Mouse (Mus musculus): ENCODE data around the gene Gm2a.
A peak's percentile ranks its signal among the peaks of the same experiment; 100 is the strongest.
"Not testable (repeated sequence)": the region's sequence is repeated elsewhere in the genome, so short reads cannot be mapped to it uniquely, and the experiment has no call there.

Gm2a gene

DNA sequence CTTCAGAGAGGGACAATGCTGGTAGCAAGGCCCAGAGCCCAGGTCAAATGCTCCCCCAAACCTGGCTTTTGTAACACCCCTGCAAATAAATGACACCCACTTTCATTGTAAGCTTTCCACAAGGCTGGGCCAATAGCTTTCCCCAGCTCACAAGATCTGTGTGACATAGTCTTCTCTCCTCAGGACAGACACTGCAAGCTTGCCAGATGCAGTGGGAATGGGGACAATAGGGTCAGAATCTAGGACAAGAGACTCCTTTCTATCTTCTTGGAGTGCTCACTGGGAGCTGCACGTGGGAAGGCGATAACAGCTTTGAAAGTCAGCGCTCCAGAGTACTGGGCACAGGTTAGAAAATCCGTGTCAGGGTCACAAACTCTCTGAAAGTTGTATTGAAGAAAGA is 18.7 kb upstream of the Gm2a start:
- H3K27me3 ChIP-seq (ENCODE audit: control insufficient read depth, insufficient read depth, low read length, poor library complexity, severe bottlenecking) = no peaks in the 10 kb centered on the region
- no peak for DNase-seq (ENCODE audit: low read depth, low spot score)

DNA sequence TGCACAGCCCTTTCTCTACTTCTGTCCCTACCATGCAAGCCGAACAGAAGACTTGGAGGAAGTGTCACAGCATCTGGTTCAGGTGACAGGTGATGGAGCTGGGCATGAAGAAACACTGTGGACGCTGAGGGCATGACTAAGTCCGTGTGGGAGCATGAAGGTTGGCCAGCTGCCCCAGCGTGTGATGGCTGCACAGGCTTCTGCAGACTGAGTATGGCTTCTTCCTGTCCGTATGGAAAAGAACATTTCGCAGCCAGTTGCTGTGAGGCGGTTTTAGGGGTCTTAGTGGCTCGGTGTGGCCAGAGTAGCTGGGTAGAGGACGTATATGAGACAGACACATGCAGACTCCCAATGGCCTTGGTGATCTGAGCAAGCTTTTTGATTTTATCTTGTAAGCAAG is 16.7 kb upstream of the Gm2a start:
- H3K27me3 ChIP-seq (ENCODE audit: control insufficient read depth, insufficient read depth, low read length, poor library complexity, severe bottlenecking) = no peaks in the 10 kb centered on the region
- DNase-seq (ENCODE audit: low read depth, low spot score) = no peak
- H3K36me3 ChIP-seq (ENCODE audit: control insufficient read depth, insufficient read depth, low read length, poor library complexity, severe bottlenecking) = no peaks in the 10 kb centered on the region

More for the DNA sequence above, 18.7 kb upstream of the Gm2a start:
- no peaks in the 10 kb centered on the region for H3K36me3 ChIP-seq (ENCODE audit: control insufficient read depth, insufficient read depth, low read length, poor library complexity, severe bottlenecking)

DNA sequence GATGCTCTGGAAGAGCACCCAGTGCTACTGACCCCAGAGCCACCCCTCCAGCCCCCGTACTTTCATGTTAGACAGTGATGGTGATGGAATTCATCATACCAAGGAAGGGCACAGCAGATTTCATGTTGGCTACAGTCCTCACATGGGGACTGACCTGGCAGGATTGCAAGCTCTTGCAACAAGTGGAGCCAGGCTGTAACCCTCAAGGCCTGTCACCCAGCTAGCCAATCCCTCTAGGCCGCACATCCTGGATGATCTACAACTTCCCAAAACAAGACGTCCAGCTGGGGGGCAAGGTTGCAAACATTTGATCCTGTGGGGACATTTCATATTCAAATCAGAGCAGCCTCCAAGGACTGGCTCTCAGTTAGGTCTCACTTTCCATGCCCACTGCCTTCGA is 13.3 kb upstream of the Gm2a start:
- no peaks in the 10 kb centered on the region for H3K36me3 ChIP-seq (ENCODE audit: control insufficient read depth, insufficient read depth, low read length, poor library complexity, severe bottlenecking)
- no peaks in the 10 kb centered on the region for H3K27me3 ChIP-seq (ENCODE audit: control insufficient read depth, insufficient read depth, low read length, poor library complexity, severe bottlenecking)
- DNase-seq (ENCODE audit: low read depth, low spot score) = no peak

DNA sequence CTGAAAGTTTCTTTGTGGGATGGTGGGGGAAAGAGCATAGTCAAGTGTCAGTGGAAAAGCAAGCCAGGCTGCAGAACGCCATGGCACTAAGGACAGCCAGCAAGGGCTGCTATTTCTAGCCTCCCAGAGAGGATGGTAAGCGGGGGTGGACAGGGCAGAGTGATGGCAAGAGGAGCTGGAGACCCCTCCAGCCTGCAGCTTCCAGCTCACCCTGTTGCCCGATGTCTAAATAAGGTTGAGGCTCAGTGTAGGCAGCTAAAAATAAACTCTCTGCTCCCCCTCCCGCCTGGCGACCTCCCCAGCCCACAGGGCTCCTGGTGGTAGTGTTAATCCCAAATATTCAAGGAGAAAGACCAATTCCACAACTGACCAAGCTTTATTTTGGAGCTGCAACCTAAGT is 12.5 kb upstream of the Gm2a start:
- no peaks in the 10 kb centered on the region for H3K27me3 ChIP-seq (ENCODE audit: control insufficient read depth, insufficient read depth, low read length, poor library complexity, severe bottlenecking)
- no peak for DNase-seq (ENCODE audit: low read depth, low spot score)
- no peaks in the 10 kb centered on the region for H3K36me3 ChIP-seq (ENCODE audit: control insufficient read depth, insufficient read depth, low read length, poor library complexity, severe bottlenecking)

DNA sequence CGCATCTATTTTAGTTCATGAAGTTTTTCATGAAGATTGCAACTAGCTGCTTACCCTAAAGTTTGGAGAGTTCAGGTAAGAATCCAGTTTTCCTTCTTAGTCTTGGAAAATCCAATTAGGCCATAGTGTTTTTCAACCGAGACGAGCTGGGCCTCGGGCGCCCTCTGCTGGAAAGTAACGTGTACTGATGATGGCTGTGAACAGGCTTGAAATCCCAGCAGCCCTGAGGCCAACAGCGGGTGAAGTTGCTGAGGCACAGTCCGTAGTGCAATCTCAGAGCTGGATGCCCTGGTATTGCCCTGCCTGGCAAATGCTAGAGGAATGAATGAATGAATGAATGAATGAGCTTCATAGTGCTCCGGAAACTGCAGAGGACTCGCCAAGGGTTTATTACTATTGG is 10.9 kb upstream of the Gm2a start:
- peak; percentile 80 for DNase-seq (ENCODE audit: low read depth, low spot score)
- no peaks in the 10 kb centered on the region for H3K36me3 ChIP-seq (ENCODE audit: control insufficient read depth, insufficient read depth, low read length, poor library complexity, severe bottlenecking)
- no peaks in the 10 kb centered on the region for H3K27me3 ChIP-seq (ENCODE audit: control insufficient read depth, insufficient read depth, low read length, poor library complexity, severe bottlenecking)

DNA sequence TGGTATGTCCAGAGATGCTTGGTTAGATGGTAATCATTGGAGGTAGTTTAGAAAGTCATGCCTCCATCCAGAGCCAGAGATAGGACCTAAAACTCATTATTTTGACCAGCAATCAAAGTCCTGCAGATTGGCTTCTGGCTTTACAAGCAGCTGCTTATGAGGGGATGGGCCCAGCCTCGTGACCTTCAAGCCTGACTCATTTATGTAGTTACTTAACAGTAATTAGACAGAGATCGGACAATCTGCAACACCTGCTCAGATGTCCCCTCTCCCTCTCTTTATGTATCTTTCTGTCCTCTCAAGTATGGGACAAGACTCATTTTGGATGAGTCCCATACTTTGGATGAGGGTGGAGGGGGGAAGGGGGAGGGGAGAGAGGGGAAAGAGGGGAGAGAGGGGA is 8.0 kb upstream of the Gm2a start:
- DNase-seq (ENCODE audit: low read depth, low spot score) = no peak
- no peaks in the 10 kb centered on the region for H3K27me3 ChIP-seq (ENCODE audit: control insufficient read depth, insufficient read depth, low read length, poor library complexity, severe bottlenecking)
- H3K36me3 ChIP-seq (ENCODE audit: control insufficient read depth, insufficient read depth, low read length, poor library complexity, severe bottlenecking) = no peaks in the 10 kb centered on the region

DNA sequence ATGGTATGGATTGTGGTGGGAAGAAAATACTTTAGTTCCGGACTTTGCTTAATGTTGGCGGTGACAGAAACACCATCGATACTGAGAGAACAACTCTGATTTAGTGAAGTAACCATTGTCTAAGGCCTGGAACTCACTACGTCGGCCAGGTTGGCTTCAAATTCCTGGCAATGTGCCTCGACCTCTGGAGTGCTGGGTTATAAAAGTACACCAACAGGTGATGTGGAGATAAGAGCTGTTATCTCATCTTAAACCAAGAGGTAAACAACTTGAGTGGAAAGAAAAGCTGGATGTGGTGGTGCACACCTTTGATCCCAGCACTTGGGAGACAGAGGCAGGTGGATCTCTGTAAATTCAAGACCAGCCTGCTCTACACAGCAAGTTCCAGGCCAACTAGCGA is 4.8 kb upstream of the Gm2a start:
- no peak for DNase-seq (ENCODE audit: low read depth, low spot score)
- no peaks in the 10 kb centered on the region for H3K36me3 ChIP-seq (ENCODE audit: control insufficient read depth, insufficient read depth, low read length, poor library complexity, severe bottlenecking)
- H3K27me3 ChIP-seq (ENCODE audit: control insufficient read depth, insufficient read depth, low read length, poor library complexity, severe bottlenecking) = no peaks in the 10 kb centered on the region

DNA sequence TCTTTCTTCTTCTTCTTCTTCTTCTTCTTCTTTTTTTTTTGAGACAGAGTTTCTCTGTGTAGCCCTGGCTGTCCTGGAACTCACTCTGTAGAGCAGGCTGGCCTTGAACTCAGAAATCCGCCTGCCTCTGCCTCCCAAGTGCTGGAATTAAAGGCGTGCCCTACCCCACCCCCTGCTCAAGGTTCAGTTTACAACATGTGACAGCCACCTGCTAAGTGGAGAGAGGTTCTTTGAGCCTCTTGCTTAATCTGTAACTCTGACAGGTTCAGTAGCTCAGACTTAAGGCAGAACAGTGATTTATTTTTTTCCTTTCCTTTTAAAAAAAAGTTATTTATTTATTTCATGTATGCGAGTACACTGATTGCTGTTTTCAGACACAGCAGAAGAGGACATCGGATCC is 1.6 kb upstream of the Gm2a start:
- not testable (repeated sequence) for H3K36me3 ChIP-seq (ENCODE audit: control insufficient read depth, insufficient read depth, low read length, poor library complexity, severe bottlenecking); H3K27me3 ChIP-seq (ENCODE audit: control insufficient read depth, insufficient read depth, low read length, poor library complexity, severe bottlenecking); DNase-seq (ENCODE audit: low read depth, low spot score)

DNA sequence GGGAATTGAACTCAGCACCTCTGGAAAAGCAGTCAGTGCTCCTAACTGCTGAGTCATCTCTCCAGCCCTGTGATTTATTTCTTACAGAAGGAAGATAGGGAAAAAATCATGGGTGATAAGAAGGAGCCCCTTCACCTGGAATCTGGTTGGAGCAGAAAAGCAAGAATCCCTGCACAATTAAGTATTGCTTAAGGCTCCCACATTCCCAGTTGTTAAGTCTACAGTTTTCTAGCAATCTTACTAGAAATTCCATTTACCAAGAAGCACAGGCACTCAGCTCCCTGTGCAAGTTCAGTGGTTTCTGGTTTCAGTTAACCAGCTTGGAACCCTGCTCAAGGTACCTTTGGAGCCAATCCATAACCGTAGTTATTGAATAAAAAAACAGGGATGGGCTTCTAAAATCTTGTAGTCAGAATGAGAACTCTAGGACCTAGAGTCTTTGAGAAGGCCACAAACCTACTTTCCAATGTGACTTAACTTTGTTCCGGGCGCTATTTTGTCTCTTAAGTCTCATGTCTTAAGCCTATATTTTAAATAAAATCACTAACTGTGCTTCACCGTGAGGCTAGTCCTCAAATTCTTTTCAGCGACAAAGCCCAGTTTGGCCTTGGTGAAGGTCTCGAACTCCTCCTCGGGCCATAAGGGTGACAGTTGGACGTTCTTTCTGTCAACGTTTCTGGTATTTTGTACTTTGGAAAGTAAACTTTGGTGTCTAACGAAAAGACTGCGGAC is 1.0 kb upstream of the Gm2a start:
- no peak for DNase-seq (ENCODE audit: low read depth, low spot score)

DNA sequence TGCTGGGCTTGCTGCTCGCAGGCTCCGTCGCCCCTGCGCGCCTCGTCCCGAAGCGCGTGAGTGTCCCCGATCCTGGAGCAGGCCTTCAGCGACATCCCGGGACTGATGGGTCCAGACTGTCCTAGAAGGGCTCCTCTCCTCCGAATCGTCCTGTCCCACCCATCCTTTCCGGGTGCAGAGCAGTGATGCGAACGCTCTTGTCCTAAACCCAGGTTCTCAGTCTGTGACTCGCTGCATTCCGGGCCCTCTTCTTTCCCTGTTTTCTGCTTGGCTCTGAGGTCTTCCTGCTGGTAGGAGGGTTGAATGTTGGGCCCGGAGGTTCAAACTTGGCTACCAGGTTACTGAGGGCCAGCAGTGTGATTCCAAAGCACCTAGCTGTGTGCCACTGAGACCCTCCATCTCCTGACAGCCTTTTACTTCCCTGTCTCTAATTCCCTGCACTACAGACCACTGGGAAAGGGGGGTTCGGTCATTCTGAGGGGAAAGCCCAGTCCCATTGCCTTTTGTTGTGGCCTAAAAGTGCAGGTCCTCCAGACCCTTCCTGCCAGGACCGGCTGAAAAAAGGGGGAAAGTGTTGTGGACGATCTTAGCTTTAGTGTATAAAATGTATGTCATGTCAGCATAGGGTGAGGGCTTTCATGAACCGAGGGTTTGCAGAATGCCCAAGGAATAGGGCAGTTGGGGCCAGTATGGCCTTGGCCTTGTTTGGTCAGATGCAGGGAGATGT is 437 bp downstream of the Gm2a start:
- peak; percentile 19 for DNase-seq (ENCODE audit: low read depth, low spot score)
- H3K27me3 ChIP-seq (ENCODE audit: control insufficient read depth, insufficient read depth, low read length, poor library complexity, severe bottlenecking) = no peaks in the 10 kb centered on the region
- peaks cover 4% of the 10 kb centered on the region; the same call in 1 of the 2 replicates for H3K36me3 ChIP-seq (ENCODE audit: control insufficient read depth, insufficient read depth, low read length, poor library complexity, severe bottlenecking)

More for the DNA sequence above, 1.0 kb upstream of the Gm2a start:
- no peaks in the 10 kb centered on the region for H3K27me3 ChIP-seq (ENCODE audit: control insufficient read depth, insufficient read depth, low read length, poor library complexity, severe bottlenecking)
- no peaks in the 10 kb centered on the region for H3K36me3 ChIP-seq (ENCODE audit: control insufficient read depth, insufficient read depth, low read length, poor library complexity, severe bottlenecking)

DNA sequence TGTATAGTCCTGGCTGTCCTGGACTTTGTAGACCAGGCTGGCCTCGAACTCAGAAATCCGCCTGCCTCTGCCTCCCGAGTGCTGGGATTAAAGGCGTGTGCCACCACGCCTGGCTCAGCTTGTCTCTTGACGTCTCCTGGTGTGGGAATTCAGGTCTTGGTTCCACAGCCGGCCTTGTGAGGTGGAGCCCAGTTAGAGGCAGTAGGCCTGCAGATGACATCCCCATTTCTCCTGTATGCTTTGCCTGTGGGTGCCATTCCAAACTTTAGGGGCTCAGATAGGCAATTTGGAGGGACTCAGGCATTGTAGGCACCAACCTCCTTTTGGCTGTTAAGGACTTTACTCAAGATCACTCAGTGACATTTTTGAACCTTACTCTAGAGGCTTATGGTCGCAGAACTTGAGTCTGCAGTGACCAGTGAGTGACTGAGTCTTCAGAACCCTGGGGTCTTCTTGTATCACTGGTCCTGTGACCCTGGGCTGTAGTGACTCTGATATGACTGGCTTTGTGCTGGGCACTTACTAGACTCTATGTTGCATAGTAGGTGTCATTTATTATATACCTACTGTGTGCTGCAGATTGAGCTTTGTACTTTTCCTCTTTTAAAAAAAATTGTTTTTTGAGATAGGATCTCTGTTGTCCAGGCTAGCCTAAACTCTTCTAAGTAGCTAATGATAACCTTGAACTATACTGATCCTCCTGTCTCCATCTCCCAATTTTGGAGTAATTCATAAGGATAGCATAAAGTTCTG is 1.3 kb downstream of the Gm2a start:
- Histone ChIP-seq H3K27me3 (ENCODE audit: control insufficient read depth, insufficient read depth, low read length, poor library complexity, severe bottlenecking) (no peaks in the 10 kb centered on the region), H3K36me3 (ENCODE audit: control insufficient read depth, insufficient read depth, low read length, poor library complexity, severe bottlenecking) (peaks cover 4% of the 10 kb centered on the region; the same call in 1 of the 2 replicates)
- DNase-seq (ENCODE audit: low read depth, low spot score) = no peak

DNA sequence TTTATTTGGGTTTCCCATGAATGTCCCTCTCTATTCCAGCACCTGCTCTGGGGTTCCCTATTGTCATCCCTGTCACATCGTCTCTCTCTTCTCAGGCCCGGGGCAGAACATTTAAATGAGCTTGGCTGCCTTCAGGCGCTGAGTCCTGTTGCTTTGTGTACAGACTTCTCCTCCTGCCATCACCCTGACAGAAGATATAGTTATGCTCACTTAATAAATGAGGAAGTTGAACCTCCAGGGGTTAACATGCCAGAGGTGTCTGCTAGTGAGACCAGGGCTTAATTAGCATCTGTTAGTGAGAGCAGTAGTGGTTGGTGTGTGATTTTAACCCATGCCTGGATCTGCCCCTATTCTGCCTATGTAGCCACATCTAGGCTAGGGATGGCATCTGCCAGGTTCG is 2.0 kb downstream of the Gm2a start:
- Histone ChIP-seq H3K36me3 (ENCODE audit: control insufficient read depth, insufficient read depth, low read length, poor library complexity, severe bottlenecking) (peaks cover 4% of the 10 kb centered on the region; the same call in 1 of the 2 replicates), H3K27me3 (ENCODE audit: control insufficient read depth, insufficient read depth, low read length, poor library complexity, severe bottlenecking) (no peaks in the 10 kb centered on the region)
- DNase-seq (ENCODE audit: low read depth, low spot score) = peak; percentile 82

DNA sequence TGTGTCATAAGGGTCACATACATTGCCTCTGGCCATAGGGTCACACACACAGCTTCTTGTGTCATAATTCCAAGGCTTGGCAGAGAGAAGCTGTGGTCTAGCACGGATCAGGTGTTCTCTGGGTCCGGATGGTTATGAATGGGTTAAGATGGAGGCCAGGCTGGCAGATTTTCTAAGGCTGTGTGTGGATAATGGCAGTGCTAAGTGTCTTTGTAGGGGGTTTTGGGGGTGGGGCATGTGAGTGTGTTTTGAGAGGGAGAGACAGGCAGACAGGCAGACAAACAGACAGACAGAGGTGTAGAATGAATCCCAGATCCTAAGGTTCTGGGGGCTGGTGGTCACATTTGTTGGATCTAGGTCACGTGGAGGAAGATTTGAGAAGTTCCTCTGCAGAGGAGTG is 4.1 kb downstream of the Gm2a start:
- no peak for DNase-seq (ENCODE audit: low read depth, low spot score)
- H3K27me3 ChIP-seq (ENCODE audit: control insufficient read depth, insufficient read depth, low read length, poor library complexity, severe bottlenecking) = no peaks in the 10 kb centered on the region
- peaks cover 9% of the 10 kb centered on the region for H3K36me3 ChIP-seq (ENCODE audit: control insufficient read depth, insufficient read depth, low read length, poor library complexity, severe bottlenecking)

DNA sequence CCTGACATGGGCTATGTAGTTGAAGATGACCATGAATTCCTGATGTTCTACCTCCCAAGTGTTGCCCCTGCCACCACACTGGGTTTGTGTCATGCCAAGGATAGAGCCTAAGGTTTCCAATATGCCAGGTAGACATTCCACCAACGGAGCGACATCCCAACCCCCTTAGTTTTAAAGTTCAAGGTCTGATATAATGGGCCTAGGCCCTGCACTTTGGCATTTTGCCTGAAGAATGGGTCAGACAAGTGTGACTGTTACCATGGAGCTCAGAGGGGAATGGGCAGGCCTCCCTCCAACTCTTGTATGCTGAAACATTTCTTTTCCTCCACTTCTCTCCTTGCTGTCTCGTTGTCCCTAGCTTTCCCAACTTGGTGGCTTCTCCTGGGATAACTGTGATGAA is 5.3 kb downstream of the Gm2a start:
- DNase-seq (ENCODE audit: low read depth, low spot score) = no peak
- peaks cover 11% of the 10 kb centered on the region for H3K36me3 ChIP-seq (ENCODE audit: control insufficient read depth, insufficient read depth, low read length, poor library complexity, severe bottlenecking)
- no peaks in the 10 kb centered on the region for H3K27me3 ChIP-seq (ENCODE audit: control insufficient read depth, insufficient read depth, low read length, poor library complexity, severe bottlenecking)

DNA sequence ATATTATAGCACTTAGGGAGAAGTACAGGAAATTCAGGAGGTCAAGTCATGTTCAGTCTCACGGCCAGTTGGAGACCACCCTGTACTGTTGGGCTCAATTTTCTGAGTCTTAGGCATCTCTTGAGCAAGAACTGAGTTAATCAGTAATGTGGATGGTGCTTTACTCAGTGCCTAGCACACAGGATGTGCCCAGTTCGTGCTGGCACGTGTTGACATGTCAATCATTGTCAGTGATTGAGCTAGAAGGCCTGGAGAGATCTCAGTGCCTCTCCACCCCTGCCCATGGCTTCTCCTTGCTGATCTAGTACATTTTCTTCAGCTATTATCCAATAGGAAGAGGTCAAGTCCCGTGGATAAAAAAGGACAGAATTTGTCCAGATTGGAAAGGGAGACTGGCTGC is 7.5 kb downstream of the Gm2a start:
- H3K36me3 ChIP-seq (ENCODE audit: control insufficient read depth, insufficient read depth, low read length, poor library complexity, severe bottlenecking) = peaks cover 17% of the 10 kb centered on the region

More for the DNA sequence above, 7.5 kb downstream of the Gm2a start:
- no peak for DNase-seq (ENCODE audit: low read depth, low spot score)
- H3K27me3 ChIP-seq (ENCODE audit: control insufficient read depth, insufficient read depth, low read length, poor library complexity, severe bottlenecking) = no peaks in the 10 kb centered on the region
